Mouse (Mus musculus) testis, postnatal 10 days (tissue): ENCODE results near the gene Dnaja4.

ENCODE experiments used
- DNase-seq: peaks from one replicate; pipeline ENCODE4 v3.0.0; 2021; ENCODE audit warnings: low spot score

The Dnaja4 gene

DNA sequence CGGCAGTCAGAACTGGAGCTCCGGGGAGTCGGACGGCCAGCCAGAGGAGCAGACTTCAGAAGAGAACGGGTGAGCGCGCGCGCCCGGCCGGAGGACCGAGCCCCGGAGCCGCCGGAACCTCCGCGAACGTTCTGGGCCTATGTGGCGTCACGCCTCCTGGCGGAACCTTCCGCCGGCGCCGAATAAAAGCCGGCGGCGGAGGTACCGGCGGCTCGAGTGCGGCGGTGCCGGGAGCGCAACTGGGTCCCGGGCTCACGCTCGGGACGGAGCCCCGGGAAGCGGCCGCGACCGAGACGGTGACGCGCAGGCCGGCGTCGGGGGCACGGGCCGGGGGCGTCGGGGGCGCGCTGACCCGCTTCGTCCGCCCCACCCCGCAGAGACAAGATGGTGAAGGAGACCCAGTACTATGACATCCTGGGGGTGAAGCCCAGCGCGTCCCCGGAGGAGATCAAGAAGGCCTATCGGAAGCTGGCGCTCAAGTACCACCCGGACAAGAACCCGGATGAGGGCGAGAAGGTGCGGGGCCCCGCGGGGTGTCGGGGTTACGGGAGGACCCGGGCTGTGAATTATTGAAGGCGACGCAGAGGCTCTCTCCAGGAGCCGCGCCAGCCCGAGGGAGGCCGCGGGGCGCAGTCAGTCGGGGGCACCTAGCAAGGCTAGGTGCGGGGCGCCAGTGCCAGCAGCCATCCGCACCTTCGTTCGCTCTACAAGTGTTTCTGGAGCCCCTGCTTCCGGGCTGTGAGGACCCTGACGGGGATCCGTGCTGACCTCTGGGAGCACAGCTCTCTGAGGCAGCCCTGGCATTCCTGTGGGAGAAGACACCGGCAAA, 886 bp downstream of the Dnaja4 start:
- DNase-seq, result peak; percentile 84

DNA sequence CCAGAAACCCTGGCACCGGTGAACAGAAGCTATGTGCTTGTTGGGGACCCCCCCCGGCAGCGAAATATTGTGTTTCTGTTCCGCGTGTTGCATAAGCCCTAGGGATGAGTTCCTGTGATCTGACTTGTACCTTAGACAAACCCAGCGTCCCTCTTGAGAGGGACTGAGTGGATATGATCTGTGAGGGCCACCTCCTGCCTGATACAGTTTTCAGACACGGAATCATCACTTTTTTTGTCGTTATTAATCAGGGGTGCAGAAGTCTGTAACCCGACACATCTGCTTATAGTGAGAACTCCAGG, 1.5 kb downstream of the Dnaja4 start:
- DNase-seq, result no peak

DNA sequence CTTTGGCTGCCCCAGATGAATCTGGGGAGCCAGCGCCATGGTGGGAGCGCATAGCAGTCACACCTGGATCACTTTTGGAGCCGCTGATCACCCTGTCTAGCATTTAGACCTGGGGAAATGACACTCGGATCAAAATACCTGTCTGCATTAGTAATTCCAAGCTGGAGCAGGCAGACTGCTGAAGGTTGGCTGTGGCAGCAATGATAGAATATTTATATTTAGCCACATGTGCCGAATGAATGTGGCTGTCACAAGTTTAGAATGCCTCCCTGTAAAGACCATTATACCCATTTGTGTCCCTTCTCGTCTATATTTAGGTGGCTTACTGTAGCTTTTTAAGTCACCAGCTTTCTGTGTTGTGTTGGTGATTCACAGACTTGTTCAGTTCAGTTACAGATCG, 2.1 kb downstream of the Dnaja4 start:
- no peak for DNase-seq

DNA sequence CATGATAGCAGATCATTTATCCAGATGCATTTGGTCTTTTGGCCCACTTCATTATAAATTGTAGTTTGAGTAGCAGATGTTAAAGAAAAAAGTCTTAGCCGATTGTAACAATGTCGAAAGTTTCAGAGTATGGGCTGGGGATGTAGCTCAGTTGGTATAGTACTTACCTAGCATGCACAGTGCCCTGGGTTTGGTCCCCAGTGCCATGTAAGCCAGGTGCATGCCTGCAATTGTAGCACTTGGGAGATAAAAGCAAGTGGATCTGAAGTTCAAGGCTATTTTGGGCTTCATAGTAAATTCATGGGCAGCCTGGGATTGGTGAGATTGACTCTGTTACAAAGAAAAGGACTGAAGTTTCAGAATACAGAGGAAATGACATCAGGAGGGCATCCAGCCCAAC, 3.9 kb downstream of the Dnaja4 start:
- DNase-seq, result no peak

DNA sequence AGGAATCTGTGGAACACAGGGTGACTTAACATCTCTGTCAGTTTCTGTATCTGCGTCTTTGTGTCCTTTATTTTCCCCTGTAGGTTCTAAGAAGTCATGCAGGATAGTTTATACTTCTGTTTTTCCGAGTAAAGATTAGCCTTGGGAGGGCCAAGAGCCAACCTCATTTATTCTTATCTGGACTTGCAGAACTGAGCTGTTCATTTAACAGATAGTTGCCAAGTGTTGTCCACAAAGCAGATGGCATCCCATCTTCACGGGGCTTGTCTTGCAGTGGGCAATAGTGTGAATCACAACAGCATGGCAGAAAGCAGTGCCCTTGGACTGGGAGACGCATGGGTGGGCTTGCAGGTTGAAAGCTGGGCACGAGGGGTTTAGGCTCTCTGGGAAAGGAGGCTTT, 5.7 kb downstream of the Dnaja4 start:
- no peak for DNase-seq

DNA sequence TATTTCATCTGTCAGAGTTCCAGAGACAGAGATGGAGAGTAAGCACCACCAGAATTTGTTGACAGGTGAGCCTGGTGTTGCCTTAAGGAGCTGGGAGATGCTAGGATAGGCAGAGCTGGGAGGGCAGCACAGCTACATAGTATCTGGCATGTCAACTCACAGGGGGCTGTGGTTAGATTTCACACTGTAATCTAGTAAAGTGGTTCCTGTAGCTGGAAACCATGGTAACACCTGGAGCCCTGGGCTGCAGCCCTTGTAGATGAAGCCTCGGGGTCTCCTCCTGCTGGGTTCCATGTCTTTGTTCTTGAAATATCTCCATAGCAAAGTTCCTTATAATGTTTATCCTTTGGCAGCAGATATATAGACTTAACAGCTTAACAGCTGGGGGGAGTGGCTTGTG, 6.9 kb downstream of the Dnaja4 start:
- no peak for DNase-seq

DNA sequence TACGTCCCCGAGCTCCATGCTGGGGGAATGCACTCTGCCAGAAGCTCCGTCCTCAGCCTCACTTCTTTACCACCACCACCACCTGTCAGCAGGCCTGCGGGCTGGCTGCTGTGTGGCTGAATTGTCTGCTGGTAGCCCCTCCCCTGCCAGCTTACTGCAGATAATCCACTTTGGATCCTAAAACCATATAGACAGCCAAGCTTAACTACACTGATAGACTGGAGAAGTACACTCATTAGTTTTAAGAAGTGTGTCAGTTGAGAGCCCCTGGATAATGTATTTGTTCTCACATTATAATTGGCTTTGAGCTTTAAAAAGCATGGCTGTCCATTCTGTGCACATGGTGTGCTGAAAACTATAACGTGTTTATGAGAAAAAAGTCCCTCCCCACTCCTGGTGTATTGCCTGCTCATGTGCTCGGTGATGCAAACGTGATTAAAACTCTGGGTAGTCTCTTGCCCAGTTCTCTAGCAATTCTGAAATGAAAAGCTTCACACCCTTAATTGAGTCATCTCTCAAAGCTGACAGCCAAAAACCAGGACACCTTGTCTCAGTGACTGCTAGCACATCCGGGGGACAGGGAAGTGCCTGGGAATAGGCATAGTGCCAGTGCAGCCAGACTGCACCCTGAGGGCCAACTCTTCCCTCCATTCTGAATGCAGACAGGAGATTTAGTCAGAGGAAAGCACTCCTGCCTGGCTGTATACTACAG, 8.8 kb downstream of the Dnaja4 start:
- DNase-seq, result no peak

DNA sequence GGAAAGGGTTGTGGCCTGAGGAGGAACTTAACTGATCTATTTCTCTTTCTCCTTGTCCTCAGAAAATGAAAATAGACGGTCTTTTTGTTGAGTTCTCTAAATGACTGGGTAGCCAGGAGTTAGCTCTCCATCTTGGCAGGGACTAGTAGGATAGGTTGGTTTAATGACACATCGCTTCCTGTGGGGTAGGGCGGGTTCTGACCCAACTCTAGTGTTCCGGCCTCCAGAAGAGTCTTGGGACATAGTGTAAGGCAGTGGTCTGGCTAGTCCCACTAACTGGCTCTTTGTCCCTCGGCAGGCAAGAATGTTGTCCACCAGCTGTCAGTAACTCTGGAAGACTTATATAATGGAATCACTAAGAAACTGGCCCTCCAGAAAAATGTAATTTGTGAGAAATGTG, 9.4 kb downstream of the Dnaja4 start:
- no peak for DNase-seq

DNA sequence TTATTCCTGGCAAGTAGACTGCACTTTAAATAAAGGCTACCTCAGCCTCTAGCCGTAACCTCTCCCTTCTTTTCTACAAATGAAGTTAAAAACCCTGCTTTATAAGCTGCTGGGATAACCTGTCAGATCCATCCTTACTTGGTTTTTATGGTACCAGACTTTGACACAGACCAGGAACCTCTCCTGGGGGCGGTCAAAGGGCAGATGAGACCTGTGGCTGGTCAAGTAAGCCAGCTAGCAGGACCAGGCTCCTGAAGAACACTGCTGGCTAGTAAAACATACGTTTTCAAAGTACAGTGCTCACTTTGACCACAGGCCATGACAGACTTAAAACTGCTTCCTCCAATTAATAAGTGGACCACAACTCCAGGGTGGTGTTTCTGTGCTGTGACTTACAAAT, 17.1 kb downstream of the Dnaja4 start:
- DNase-seq, result no peak

DNA sequence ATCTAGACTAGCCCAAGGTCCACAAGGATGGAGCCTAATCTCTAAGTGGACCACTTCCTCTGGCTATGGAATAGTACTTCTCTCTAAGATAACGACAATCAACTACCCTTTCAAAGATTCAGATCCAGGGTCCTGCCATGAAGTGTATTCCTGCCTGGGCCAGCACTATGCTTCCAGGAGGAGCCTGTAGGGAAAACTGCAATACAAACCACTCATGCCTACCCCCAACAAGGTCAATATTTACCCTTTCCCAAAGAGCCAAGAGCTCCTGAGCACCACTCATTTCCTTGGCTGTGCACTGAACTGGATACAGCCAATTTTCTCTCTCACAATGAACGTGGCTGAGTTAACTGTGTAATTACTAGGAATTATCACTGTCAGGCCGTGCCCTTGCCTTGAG, 18.9 kb downstream of the Dnaja4 start:
- DNase-seq, result no peak

DNA sequence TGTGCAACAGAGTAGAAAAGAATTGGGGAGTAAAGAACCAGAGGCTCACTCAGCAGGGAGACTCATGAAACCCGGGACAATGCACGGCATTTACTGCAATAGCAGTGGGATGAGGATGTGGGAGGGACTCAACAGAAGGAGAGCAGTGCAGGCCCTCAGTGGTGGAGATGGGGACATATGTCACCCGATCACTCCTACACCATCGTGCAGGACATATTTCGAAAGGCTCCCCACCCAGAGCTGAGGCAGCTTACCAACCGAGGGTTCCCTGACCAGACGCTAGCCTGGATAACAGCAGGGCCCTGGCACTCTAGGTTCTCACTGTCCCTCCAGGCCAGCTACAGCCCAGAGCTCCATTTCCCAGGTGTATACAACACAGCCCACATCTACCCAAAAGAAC, 23.5 kb downstream of the Dnaja4 start:
- no peak for DNase-seq

DNA sequence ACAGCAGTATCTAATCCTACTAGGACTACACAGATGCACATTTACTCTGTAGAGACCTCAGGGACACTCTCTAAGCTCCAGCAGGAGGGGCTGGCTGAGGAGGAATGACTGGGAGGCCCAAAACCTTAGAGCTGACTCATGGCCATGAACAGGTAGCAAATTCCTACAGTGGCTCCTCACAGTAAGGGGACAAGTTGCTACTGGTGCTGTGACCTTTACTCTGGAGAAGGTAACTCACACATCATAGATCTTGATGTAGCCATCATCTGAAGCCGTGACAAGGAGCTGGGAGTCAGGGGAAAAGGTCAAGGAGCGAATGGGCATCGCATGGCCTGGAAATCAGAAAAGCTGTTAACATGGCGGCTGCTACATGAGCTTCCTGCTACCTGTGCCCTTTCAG, 23.9 kb downstream of the Dnaja4 start:
- DNase-seq, result no peak

DNA sequence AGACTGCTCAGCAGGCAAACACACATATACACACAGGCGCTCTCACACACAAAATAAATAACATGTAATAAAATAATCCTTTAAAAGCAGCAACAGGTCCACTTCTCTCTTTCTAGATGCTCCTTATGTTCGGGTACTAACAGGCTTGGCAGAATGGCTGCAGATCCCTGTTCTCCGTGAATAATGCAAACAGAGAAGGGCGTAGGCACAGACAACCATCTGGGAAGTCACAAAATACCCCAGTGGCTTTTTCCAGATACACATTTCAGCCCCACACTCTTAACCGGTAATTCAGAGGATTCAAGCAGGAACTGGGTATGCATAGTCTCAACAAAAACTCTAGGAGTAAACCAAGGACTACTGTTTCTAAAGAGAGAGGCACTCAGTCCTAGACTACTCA, 27.6 kb downstream of the Dnaja4 start:
- no peak for DNase-seq

DNA sequence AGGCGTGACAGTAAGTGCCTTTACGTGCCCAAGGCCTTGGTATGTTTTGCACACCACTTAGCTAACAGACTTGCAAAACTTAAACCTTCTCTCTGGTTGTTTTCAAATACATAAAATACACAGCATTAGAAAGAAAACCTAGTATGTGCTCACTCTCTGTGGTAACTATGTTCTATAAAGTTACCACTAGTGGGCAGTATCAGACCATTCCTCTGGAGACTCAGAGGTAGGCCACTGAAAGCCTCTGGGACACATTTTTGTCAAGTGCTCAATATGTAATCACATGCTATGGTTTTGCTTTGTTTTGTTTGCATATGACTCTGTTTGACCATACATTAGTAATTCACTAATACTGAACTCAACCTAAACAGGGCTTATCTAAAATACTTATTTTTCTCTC, 33.4 kb downstream of the Dnaja4 start:
- DNase-seq, result no peak

DNA sequence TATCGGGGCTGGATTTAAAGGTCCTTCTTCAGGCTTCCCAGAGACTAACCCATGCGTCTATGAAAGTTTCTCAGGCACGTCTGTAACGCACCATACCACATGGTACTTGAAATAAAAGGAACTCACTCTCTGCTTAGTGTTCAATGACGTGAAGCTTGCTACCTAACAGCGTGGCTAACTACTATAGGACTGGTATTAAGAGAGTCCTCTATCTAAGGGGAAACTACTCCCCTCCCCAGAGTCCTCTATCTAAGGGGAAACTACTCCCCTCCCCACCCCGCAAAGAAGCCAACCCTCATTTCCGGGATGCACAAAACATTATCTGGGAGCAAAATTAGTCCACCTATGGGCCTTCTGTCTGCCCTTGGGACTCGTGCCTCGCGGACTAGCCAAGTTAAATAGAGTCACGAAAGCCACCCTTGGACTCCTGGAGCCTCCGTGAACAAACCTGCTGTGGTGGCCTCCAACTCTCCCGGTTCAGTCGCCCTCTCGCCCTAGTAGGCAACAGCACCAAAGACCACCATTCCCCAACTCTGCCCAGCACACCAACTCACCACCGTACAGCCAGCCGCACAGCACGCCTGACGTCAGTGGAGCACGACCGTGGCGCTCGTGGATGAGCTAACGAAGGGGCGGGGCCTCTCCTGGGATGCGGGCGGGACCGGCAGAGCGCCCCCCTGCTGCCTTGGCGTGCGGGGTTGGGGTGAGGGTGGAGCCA, 35.4 kb downstream of the Dnaja4 start, which contains the start of gene Wdr61:
Wdr61 (minus strand) TSS at position 599 of the 718 bp plus-strand sequence.
- peak; percentile 99 for DNase-seq

DNA sequence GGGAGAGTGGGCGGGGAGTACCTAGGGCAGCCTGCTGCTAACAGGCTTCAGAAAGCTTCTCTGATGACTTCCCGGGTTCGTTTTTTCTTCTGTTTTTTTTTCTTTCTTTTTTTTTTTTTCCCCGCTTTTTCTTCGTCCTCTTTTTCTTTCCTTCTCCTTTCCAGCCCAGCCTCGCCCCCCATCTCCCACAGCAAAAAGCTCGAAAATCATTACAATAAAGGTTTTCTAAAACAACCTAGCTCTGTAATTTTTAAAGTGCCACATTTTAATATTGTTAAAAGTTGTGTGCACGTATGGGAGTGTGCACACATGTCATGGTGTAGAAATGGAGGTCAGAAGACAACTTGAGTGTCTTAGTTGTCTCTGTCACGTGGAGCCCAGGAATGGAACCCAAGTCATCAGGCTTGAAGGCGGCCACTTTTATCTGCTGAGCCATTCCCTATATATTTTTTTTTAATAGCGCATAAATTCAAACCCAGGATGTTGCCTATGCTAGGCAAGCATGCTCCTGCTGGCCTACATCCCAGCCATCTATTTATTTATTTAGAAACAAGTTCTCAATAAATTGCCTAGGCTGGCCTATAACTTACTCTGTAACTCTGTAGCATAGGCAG, 36.1 kb downstream of the Dnaja4 start:
- no peak for DNase-seq

DNA sequence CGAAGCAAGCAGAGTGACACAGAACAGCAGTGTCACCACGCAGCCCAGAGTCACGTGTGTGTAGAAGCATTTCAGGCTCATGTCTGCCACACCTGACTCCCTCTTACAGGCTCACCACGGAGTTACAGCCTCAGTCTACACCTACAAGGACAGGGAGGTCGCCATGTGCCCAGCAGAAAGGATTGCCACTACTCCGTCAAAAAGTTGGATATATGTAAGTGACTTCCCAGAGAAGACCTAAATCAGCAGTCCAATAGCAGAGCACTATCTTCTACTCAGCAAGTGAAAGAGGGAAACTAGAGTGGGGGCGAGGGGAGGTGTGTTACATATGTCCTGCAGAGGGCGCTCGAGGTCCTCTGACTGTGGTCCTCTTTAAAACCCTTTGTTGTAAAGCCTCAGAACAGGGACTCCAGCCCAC, 37.6 kb downstream of the Dnaja4 start:
- peak; percentile 58 for DNase-seq

DNA sequence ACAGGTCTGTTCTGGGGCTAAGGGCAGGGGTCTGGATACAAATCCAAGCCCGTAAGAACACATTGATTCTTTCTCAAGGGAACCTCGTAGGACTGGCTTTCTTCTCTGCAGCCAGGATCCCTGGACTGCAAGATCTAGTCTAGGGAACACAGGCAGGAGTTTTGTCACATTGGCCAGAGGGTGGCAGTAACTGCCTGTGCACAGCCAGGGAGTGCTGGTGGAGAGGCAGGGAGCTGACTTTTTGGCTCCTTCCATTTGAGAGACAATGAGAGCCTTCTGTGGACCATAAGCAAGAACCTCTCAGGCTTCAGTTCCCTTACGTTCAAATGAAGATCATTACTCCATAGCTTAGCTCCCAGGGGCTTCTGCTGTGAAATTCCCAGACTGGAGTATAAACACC, 39.7 kb downstream of the Dnaja4 start:
- DNase-seq, result peak; percentile 70

DNA sequence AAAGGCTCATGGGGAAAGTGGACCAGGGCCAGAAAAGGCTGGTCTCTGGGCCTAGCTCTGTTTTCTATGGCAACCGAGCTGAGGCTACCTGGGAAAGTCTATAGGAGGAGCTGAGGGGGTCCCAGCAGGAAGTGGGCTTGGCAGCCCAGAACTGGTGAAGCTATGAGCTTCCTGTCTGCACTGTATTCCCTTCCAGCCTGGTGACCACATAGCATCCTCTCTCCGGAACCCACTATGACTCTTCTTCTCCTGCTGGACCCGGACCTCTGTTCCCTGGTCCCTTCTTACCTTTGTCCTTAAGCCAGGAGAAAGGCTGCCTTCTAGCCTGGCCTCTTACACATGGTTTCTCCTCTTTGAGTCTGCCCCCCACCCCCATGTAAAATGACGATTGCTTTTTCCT, 45.2 kb downstream of the Dnaja4 start:
- DNase-seq, result no peak

DNA sequence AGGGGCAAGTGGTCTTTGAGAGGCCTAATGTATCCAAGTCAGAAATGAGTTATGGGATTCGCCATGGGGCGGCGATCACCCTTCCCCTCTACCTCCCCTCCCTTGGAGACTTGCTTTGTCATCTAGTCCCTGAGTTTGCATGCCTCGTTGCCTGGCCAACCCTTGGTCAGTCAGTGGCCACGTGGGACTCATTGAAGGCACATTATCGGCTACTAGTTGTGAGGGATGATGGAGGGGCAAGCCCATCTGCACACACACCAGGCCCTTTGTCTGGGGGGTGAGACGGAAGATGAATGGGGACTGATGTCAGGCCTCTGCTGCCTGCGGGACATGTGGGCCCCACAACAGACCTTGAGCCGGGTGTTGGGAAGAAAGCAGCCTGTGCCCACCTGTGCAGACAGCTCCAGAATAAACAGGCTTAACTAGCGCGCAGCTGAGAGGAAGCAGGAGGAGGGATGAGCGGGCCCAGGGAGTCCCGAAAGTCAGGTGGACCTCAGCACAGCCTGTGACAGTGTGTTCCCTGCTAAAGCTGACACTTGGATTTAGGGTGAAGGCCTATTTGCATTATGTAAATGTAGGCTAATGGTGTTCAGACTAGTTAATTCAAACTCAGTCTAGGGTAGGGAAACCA, 47.2 kb downstream of the Dnaja4 start:
- DNase-seq, result no peak

DNA sequence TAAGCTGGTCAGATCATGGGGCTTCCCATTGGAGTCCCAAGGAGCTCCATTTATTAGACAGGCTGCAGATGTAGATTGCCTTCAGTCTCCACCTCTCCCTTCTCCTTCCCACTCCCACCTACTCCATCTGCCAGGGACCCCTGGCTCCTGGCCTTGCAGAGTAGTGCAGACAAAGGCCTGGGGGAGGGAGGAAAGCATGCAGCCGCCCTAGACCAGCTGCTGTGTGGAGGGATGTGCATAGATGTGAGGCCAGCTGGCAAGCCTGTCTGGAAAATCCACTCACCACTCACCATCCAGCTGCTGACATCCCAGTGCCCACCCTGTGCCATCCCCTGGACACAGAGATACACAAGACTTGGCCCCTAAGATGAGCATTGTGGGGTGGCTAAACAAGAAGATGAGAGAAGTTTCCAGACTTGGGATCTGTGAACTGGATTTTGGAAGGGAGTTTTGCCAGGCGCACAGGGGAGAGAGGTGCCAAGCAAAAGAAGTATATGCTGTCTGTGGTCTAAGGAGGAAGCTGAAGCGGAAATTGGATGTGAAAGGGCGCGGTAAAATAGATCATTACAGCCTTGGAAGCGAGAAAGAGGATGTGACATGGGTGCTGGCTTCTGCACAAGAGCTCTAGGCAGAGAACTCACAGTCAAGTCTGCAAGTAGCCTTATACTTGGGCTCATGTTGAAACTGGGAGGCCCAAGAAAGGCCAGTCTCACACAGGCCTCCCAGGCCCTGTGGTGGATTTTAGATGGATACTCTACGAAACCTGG, 51.7 kb downstream of the Dnaja4 start:
- no peak for DNase-seq
